Mouse (Mus musculus): ENCODE results near the gene Zfp879. TPM values are rescaled to one million over a fixed set of nuclear protein-coding genes. Genes with fewer than 3 reads are reported as not detected.

The Zfp879 gene
- 1 to 10 TPM; 2.1 to 2.4 (median 2.2) TPM for total RNA-seq (2022)

GRCm38 (mm10) chr11:50841023-50841735 lies at the start of gene Zfp879:
Zfp879 (minus strand) TSS chr11:50841552.
- peak; percentile 81 to 90 for DNase-seq (ENCODE audit: low spot score in 2 of 2)

- peak; percentile 65 to 81 for DNase-seq (ENCODE audit: low spot score in 2 of 2)
Observed at GRCm38 (mm10) chr11:50887390-50888128, 46.2 kb upstream of the Zfp879 start, which contains the start of gene Zfp454. Zfp454 (minus strand) TSS chr11:50887651.

GRCm38 (mm10) chr11:50886933-50887293 lies 45.6 kb upstream of the Zfp879 start:
- no peak for DNase-seq (ENCODE audit: low spot score in 2 of 2)

- no peak for DNase-seq (ENCODE audit: low spot score in 2 of 2)
Observed at GRCm38 (mm10) chr11:50886231-50886932, 45.0 kb upstream of the Zfp879 start.

GRCm38 (mm10) chr11:50883756-50884155 lies 42.4 kb upstream of the Zfp879 start:
- no peak for DNase-seq (ENCODE audit: low spot score in 2 of 2)

GRCm38 (mm10) chr11:50878641-50879040 lies 37.3 kb upstream of the Zfp879 start:
- no peak for DNase-seq (ENCODE audit: low spot score in 2 of 2)

GRCm38 (mm10) chr11:50850989-50851601 lies 9.7 kb upstream of the Zfp879 start:
- no peak for DNase-seq (ENCODE audit: low spot score in 2 of 2)

GRCm38 (mm10) chr11:50850177-50850735 lies 8.9 kb upstream of the Zfp879 start, which contains the start of gene Grm6:
Grm6 (plus strand) TSS chr11:50850685.
- DNase-seq (ENCODE audit: low spot score in 2 of 2): no peak

- no peak for DNase-seq (ENCODE audit: low spot score in 2 of 2)
Observed at GRCm38 (mm10) chr11:50849310-50849709, 8.0 kb upstream of the Zfp879 start.

- no peak for DNase-seq (ENCODE audit: low spot score in 2 of 2)
Observed at GRCm38 (mm10) chr11:50848520-50849137, 7.3 kb upstream of the Zfp879 start.

- no peak for DNase-seq (ENCODE audit: low spot score in 2 of 2)
Observed at GRCm38 (mm10) chr11:50847047-50847446, 5.7 kb upstream of the Zfp879 start.

- no peak for DNase-seq (ENCODE audit: low spot score in 2 of 2)
Observed at GRCm38 (mm10) chr11:50845951-50846350, 4.6 kb upstream of the Zfp879 start.

- DNase-seq (ENCODE audit: low spot score in 2 of 2): no peak
Observed at GRCm38 (mm10) chr11:50835727-50836126, 5.6 kb downstream of the Zfp879 start.

GRCm38 (mm10) chr11:50827010-50827953 lies 14.1 kb downstream of the Zfp879 start, which contains the start of gene Zfp354c:
Zfp354c (minus strand) TSS chr11:50827724.
- peak; percentile 69 to 77 for DNase-seq (ENCODE audit: low spot score in 2 of 2)

GRCm38 (mm10) chr11:50826214-50826613 lies 15.1 kb downstream of the Zfp879 start:
- DNase-seq (ENCODE audit: low spot score in 2 of 2): no peak

GRCm38 (mm10) chr11:50814233-50814632 lies 27.1 kb downstream of the Zfp879 start:
- no peak for DNase-seq (ENCODE audit: low spot score in 2 of 2)

GRCm38 (mm10) chr11:50798836-50799235 lies 42.5 kb downstream of the Zfp879 start:
- no peak for DNase-seq (ENCODE audit: low spot score in 2 of 2)

- no peak for DNase-seq (ENCODE audit: low spot score in 2 of 2)
Observed at GRCm38 (mm10) chr11:50797674-50798073, 43.7 kb downstream of the Zfp879 start.
